Mouse (Mus musculus): ENCODE results near the gene Arf3. TPM values are rescaled to one million over a fixed set of nuclear protein-coding genes. Genes with fewer than 3 reads are reported as not detected.

Gene Arf3
- total and polyA plus RNA-seq, 3 experiments: 37.4 to 239 (median 140) TPM

DNA sequence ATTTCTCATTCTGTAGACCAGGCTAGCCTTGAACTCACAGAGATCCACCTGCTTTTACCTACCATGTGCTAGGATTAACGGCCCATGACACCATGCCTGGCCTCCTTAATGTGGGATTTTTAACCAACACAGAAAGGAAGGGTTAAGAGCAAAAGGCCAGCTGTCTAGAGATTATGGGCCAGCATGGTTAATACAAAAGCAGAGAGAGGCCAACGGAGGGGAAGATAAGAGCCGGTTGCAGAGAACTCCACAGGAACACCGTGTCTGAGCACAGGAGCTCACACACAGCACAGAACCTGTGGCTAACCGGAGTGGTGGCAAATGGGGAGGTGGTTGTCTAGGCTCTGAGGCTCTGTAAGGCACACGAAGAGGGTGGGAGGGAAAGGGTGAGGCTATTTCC is 29.6 kb downstream of the Arf3 start:
- TF ChIP-seq TAL1 (IDR thresholded peaks at IDR 0.05; ENCODE audit: low read length): peak; percentile 60
- TF ChIP-seq ZNF384 (IDR thresholded peaks at IDR 0.05; ENCODE audit: low read depth, low read length): no peak
- TF ChIP-seq SIN3A (IDR thresholded peaks at IDR 0.05; ENCODE audit: low read length): peak; percentile 76
- TF ChIP-seq USF2 (IDR thresholded peaks at IDR 0.05; ENCODE audit: borderline replicate concordance in 1 of 2, insufficient read depth in 1 of 2, low read depth in 1 of 2, low read length in 2 of 2): no peak
- TF ChIP-seq GATA1 (IDR thresholded peaks at IDR 0.05; ENCODE audit: low read depth, low read length): peak; percentile 80
- 0 out of 2 replicates have a peak, but pooled peaks have one; percentile 26 for TF ChIP-seq TCF12 (IDR thresholded peaks at IDR 0.05; ENCODE audit: low read depth, low read length)
- peak; percentile 63 for TF ChIP-seq MXI1 (IDR thresholded peaks at IDR 0.05; ENCODE audit: low read depth, low read length)
- peak; percentile 70; the same call in 1 of the 2 replicates for TF ChIP-seq MYC (IDR thresholded peaks at IDR 0.05; ENCODE audit: low read depth, low read length)
- TF ChIP-seq EP300 (IDR thresholded peaks at IDR 0.05; ENCODE audit: low read depth in 1 of 2, low read length in 2 of 2): peak; percentile 42 to 66
- TF ChIP-seq ETS1 (IDR thresholded peaks at IDR 0.05; ENCODE audit: low read depth, low read length): peak; percentile 53; the same call in 1 of the 2 replicates
- Histone ChIP-seq H3K4me1 (ENCODE audit: control insufficient read depth in 1 of 2, insufficient read depth in 2 of 2, low read length in 2 of 2) (peaks cover 6 to 22% of the 10 kb centered on the region in 2 experiments), H3K4me3 (ENCODE audit: control insufficient read depth in 1 of 2, insufficient read depth in 1 of 2, low read depth in 2 of 2, low read length in 2 of 2) (no peak overlapping the region), H3K27me3 (ENCODE audit: control insufficient read depth in 1 of 2, insufficient read depth in 2 of 2, low read length in 2 of 2) (no peaks in the 10 kb centered on the region), H3K79me2 (ENCODE audit: control insufficient read depth, insufficient read depth, low read length, poor library complexity) (no peaks in the 10 kb centered on the region), H3K27ac (ENCODE audit: control insufficient read depth, low read depth, low read length) (peak overlapping the region; percentile 55), H3K36me3 (ENCODE audit: control insufficient read depth in 1 of 2, insufficient read depth in 2 of 2, low read length in 2 of 2) (peaks cover 0 to 13% of the 10 kb centered on the region in 2 experiments; a peak in 2 of 4 replicates), H3K9ac (ENCODE audit: control insufficient read depth, low read depth, low read length, poor library complexity, severe bottlenecking) (peak overlapping the region; percentile 28), H3K9me3 (replicated peaks; ENCODE audit: insufficient read depth, low read length) (no peaks in the 10 kb centered on the region)
- DNase-seq (ENCODE audit: low read depth, low spot score): peak; percentile 78

DNA sequence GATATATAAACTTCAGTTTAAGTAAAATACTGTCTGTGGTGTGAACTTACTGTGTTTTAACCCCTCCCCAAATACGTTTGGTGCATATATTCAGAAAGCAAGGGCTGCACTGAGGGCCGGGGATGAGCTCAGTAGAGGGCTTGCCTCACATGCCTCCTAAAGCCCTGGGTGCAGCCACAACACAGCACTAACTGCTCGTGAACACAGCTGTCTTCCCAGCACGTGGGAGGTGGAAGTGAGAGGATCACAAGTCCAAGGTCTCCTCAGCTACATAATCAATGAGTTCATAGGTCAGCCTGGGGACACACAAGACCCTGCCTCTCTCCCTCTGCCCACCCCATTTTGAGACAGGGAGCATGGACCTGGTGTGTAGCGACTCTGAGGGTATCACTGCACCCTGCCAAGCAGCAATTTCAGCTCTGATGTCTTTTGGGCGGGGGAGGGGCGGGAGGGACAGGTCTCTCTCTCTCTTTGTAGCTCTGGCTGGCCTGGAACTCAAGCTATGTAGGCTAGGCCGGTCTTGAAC is 30.9 kb downstream of the Arf3 start:
- no peaks in the 10 kb centered on the region for H3K9me3 ChIP-seq (replicated peaks; ENCODE audit: insufficient read depth, low read length)
- peaks cover 6 to 23% of the 10 kb centered on the region in 2 experiments for H3K4me1 ChIP-seq (ENCODE audit: control insufficient read depth in 1 of 2, insufficient read depth in 2 of 2, low read length in 2 of 2)
- no peak for TF ChIP-seq POLR2AphosphoS5 (IDR thresholded peaks at IDR 0.05; ENCODE audit: borderline replicate concordance, low read depth, low read length)
- TF ChIP-seq MYC (IDR thresholded peaks at IDR 0.05; ENCODE audit: low read depth, low read length): no peak
- no peak for TF ChIP-seq TCF12 (IDR thresholded peaks at IDR 0.05; ENCODE audit: low read depth, low read length)
- TF ChIP-seq UBTF (IDR thresholded peaks at IDR 0.05; ENCODE audit: borderline replicate concordance, insufficient read depth, low read depth, low read length): no peak
- TF ChIP-seq MAFK (IDR thresholded peaks at IDR 0.05; ENCODE audit: borderline replicate concordance, low read depth, low read length): no peak
- TF ChIP-seq POLR2AphosphoS2 (IDR thresholded peaks at IDR 0.05; ENCODE audit: low read length): no peak
- TF ChIP-seq ZC3H11A (IDR thresholded peaks at IDR 0.05; ENCODE audit: low read depth, low read length): no peak
- TF ChIP-seq TBP (IDR thresholded peaks at IDR 0.05; ENCODE audit: low read depth, low read length): no peak
- no peaks in the 10 kb centered on the region for H3K27me3 ChIP-seq (ENCODE audit: control insufficient read depth in 1 of 2, insufficient read depth in 2 of 2, low read length in 2 of 2)
- H3K27ac ChIP-seq (ENCODE audit: control insufficient read depth, low read depth, low read length): no peak overlapping the region
- no peak overlapping the region for H3K9ac ChIP-seq (ENCODE audit: control insufficient read depth, low read depth, low read length, poor library complexity, severe bottlenecking)
- no peak for DNase-seq (ENCODE audit: low read depth, low spot score)
- no peak overlapping the region for H3K4me3 ChIP-seq (ENCODE audit: control insufficient read depth in 1 of 2, insufficient read depth in 1 of 2, low read depth in 2 of 2, low read length in 2 of 2)
- H3K79me2 ChIP-seq (ENCODE audit: control insufficient read depth, insufficient read depth, low read length, poor library complexity): peaks cover 7% of the 10 kb centered on the region; the same call in 1 of the 2 replicates
- H3K36me3 ChIP-seq (ENCODE audit: control insufficient read depth in 1 of 2, insufficient read depth in 2 of 2, low read length in 2 of 2): peaks cover 0 to 13% of the 10 kb centered on the region in 2 experiments; a peak in 2 of 4 replicates

Data from MEL (cell line).